Mouse (Mus musculus) embryonic fibroblast, embryonic 13.5 days (primary cell): Measurements from ENCODE around the gene Mlip. TPM values are rescaled to one million over a fixed set of nuclear protein-coding genes. Genes with fewer than 3 reads are reported as not detected.

Experiments used
- H3K27ac ChIP-seq: 2 replicates; pipeline ENCODE4 v1.5.1; 2012; ENCODE audit warnings: low read length, control low read depth, inconsistent platforms; ENCODE audit not compliant: insufficient read depth
- H3K4me1 ChIP-seq: 2 replicates; pipeline ENCODE4 v1.6.1; 2011; ENCODE audit warnings: low read length; ENCODE audit not compliant: control insufficient read depth, insufficient read depth
- H3K4me3 ChIP-seq: 2 replicates; pipeline ENCODE4 v1.5.1; 2011; ENCODE audit warnings: mild to moderate bottlenecking, control low read depth, low read length; ENCODE audit not compliant: insufficient read depth
- CTCF ChIP-seq: IDR thresholded peaks from 2 replicates; pipeline ENCODE4 v1.5.1; 2011; ENCODE audit warnings: mild to moderate bottlenecking, control low read depth, low read length, moderate library complexity, borderline replicate concordance; ENCODE audit not compliant: insufficient read depth
- POLR2A ChIP-seq: IDR thresholded peaks from 2 replicates; pipeline ENCODE4 v1.6.1; 2011; ENCODE audit warnings: low read depth, mild to moderate bottlenecking, control low read depth, low read length, moderate library complexity
- polyA plus RNA-seq: library from polyadenylated mRNA; stranded (reverse); fragments of >200 nt; gene quantifications from 2 replicates; pipeline ENCODE4 v1.2.4, GENCODE M21; 2011; ENCODE audit warnings: low read depth; ENCODE audit not compliant: missing spikeins, insufficient read length

Mlip gene
- 0.90 TPM in 1 of 2 replicates, not detected in the other for polyA plus RNA-seq

DNA sequence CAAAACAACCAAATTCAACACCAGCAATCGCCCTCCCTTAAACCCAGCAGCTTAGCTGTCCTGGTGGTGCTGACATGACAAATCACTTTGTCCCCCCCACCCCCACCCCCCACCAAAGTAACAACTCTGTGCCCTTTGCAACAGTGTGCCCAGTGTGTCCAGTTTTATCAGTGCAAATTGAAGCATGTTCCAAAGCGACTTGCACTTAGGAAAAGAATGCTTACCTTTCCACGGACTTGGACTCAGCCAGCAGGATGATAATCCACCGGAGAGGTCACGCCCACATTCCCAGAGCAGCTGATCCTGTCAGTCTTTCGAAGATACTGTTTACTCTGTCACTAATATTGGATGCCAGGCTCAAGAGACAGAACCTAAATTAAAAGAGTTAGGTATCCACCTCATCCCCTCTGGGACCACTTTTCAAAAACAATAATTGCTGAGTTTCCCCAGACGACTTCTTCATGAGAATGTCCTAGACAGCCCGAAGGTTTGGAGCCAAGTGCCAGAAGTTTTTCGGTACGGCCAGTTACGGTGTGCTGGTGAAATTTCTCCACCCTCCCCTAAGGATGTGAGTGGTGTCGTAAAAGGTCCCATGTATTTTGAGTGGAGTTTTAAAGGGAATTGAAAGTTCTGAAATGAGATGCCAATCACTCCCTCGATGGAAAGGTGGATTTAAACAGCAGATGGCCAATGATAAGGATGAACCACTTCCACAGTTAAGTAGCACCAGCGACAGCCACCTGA lies at the start of gene Mlip:
TSS of gene Mlip (minus strand) at position 538 of the 744 bp plus-strand sequence.
- TF ChIP-seq POLR2A (no peak), CTCF (no peak)

DNA sequence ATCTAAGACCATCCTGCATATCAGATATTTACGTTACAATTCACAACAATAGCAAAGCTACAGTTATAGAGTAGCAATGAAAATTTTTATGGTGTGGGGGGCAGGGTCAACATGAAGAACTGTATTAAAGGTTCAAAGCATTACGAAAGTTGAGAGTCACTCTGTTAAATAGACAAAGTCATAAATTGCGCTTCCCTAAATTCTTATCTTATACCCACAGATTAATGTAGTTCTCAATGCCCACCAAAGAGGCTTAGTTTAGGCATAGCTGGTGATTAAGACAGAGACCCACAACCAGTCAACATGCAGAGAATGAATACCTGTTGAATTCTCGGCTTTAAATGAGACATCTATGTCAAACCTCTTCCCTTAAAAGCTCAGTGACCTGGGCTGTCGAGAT lies 47.0 kb upstream of the Mlip start:
- TF ChIP-seq POLR2A (no peak), CTCF (no peak)
- Histone ChIP-seq H3K27ac (no peak overlapping the region), H3K4me1 (no peaks in the 10 kb centered on the region), H3K4me3 (no peak overlapping the region)

More for the DNA sequence above, at the start of gene Mlip:
- Histone ChIP-seq H3K27ac (no peak within 1 kb of the TSS), H3K4me3 (no peak within 1 kb of the TSS), H3K4me1 (peaks cover 2% of the 10 kb centered on the region; the same call in 1 of the 2 replicates)

DNA sequence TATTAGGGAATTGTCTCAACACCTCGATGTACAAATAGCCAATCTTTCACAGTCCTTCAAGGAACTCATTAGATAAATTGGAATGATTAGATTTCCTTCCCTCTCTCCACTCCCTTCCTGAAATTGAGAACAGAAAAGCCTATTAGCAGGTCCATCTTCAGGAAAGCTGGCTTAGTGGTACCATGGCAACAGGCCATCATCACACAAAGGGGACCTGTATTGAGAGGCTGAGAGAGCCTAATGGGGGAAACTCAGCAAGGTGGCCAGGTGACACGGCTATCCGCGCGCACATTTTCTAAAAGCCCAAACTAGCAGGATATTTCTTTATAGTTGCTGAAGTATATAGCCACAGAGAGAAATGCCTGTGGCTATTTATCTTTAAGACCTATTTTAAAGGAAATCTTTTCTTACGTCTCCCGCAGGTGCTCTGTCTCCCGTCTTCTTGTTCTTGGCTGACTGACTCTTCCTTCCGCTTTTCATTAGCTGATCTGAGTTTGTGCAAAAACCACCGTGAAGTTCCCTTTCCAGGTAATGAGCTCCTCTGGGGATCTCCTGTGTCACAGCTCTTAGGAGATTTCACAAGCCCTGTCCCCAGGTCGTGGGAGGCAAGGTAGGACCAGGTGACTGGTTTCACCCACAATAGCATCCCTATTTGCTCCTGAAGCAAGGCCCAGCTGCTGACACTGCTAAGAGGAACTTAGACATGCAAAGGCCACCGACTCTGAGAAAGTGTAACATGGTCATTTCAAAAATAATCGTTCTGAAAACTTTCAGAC lies 46.3 kb upstream of the Mlip start:
- Histone ChIP-seq H3K4me1 (no peaks in the 10 kb centered on the region), H3K27ac (no peak overlapping the region), H3K4me3 (no peak overlapping the region)
- no peak for TF ChIP-seq CTCF
- TF ChIP-seq POLR2A = no peak

DNA sequence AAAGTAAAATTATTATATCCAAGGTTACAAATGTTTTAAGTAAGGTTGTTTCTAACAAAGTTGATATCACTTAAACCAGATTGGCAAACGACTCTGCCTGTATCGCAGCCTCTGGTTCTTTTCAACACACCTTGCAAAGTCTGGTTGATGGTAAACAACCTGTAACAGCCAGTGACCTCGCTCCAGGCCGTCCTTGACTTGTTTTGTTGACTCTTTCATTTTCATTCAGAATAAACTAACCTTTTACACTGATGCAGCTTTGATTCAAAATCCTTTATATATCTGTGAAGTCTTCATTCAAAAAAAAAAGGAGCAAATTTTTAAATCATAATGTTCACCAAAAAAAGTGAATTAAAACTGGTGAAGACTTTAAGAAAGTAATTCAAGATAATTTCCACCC lies 44.3 kb upstream of the Mlip start:
- no peak overlapping the region for H3K27ac ChIP-seq

DNA sequence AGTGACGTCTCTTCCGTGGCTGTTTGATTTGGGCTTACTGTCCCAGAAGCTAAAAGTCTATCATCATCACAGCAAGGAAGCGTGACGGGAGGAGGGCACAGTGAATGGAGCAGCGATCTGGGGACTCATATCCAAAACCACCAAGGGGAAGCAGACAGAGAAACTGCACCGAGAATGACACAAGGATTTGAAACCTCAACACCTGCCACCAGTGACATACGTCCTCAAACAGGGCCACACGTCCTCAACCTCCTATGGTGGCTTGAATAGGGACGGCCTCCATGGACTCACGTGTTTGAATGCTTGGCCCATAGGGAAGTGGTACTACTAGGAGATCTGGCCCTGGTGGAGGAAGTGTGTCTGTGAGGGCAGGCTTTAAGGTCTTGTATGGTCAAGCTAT lies 38.5 kb upstream of the Mlip start:
- H3K4me1 ChIP-seq = no peaks in the 10 kb centered on the region
- no peak overlapping the region for H3K27ac ChIP-seq
- no peak overlapping the region for H3K4me3 ChIP-seq
- TF ChIP-seq POLR2A = no peak
- no peak for TF ChIP-seq CTCF

More for the DNA sequence above, 44.3 kb upstream of the Mlip start:
- no peak overlapping the region for H3K4me3 ChIP-seq
- no peak for TF ChIP-seq CTCF
- no peak for TF ChIP-seq POLR2A
- H3K4me1 ChIP-seq = no peaks in the 10 kb centered on the region

DNA sequence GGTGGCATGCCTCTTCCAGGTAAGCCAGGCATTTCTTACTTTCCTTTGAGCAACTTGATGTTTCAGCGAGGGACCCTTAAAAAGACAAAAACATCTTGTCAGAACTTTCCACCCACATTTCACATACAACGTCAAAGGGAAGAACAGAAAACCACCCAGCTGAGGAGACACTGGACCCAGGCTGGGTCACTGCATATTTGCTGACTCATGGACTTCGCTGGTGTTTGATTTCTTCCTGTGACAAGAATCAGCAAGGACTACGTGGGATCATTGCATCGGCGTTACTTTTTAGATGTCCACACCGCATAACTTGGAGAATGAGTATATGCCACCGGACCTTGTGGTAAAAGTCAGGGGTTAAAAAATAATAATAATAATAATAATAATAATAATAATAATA lies 36.2 kb upstream of the Mlip start:
- TF ChIP-seq POLR2A (no peak), CTCF (no peak)
- no peak overlapping the region for H3K4me3 ChIP-seq

DNA sequence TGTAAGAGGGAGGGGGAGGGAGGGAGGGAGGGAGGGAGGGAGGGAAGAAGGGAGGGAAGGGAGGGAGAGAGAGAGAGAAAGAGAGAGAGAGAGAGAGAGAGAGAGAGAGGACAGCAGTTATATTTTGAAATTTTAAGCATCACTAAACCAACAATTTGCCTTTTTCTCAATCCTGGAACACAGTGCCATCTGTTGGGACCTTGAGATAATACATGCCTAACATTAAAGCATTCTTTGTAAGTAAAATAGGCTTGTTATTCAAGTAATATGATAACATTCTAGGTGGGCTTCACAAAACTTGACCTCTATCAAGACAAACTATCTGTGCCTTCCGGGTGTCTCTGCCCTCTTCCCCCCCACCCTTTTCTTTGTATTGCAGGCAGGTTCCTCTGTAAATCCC lies 34.0 kb upstream of the Mlip start:
- Histone ChIP-seq H3K4me3 (no peak overlapping the region), H3K4me1 (no peaks in the 10 kb centered on the region), H3K27ac (no peak overlapping the region)
- no peak for TF ChIP-seq CTCF
- TF ChIP-seq POLR2A = no peak

More for the DNA sequence above, 36.2 kb upstream of the Mlip start:
- no peaks in the 10 kb centered on the region for H3K4me1 ChIP-seq
- H3K27ac ChIP-seq = no peak overlapping the region

DNA sequence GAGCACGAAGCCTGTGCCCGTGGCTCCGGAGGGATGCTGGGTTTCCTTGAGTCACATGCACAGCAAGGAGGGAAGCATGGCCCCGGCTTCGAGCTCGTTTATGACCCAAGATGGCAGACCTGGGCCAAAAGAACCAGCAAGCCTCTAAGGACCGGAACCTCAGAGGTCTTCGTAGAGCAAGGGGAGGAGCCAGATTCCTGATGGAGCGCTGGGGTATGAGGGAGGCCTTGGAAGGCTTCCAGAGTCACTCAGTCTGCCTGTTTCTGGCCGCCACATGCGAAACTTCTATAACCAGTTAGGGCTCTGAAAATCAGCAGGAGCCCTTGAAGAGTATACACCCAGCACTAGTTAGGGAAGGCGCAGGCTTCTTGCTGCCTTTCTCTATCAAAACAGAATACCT lies 32.8 kb upstream of the Mlip start:
- H3K4me3 ChIP-seq = no peak overlapping the region

DNA sequence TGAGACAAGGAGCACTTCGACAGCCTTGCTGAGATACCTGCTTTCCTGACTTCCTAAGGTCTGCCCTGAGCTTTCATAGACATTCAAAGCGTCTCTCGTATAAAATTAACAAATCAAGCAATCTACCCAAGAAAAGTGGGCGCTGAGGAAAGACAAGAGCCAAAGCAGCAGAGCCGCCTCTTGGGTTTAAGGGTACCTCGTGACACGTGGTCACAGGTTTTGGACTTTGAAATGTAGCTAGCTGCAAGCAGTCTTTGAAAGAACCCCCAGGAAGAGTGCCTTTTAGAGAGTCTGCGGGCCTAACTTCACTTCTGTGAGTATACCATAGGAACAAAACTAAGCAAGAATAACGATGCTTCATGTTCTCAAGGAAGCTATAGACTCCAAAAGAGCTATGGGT lies 31.9 kb upstream of the Mlip start:
- no peak overlapping the region for H3K27ac ChIP-seq

More for the DNA sequence above, 32.8 kb upstream of the Mlip start:
- no peaks in the 10 kb centered on the region for H3K4me1 ChIP-seq
- H3K27ac ChIP-seq = no peak overlapping the region
- TF ChIP-seq CTCF = no peak
- no peak for TF ChIP-seq POLR2A

DNA sequence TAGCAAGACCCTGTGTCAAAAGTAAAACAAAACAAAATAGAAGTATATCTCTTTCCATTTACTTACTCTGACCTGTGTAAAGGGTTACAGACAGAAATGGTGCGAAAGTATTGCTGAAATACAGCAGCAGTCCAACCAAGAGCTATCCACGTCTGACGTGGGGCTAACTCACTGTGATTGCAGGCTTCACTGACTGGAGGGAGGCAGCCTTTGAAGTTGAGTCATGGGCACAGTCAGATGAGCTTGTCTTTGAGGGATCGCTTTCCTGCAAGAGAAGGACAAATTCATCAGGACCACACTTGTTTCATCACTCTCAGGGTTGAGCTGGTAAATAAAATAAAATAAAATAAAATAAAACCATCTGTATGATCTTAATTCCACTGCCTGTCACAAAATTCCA lies 31.2 kb upstream of the Mlip start:
- Histone ChIP-seq H3K4me3 (no peak overlapping the region), H3K27ac (no peak overlapping the region), H3K4me1 (no peaks in the 10 kb centered on the region)
- TF ChIP-seq POLR2A = no peak
- no peak for TF ChIP-seq CTCF

More for the DNA sequence above, 31.9 kb upstream of the Mlip start:
- no peak for TF ChIP-seq CTCF
- TF ChIP-seq POLR2A = no peak
- no peaks in the 10 kb centered on the region for H3K4me1 ChIP-seq
- no peak overlapping the region for H3K4me3 ChIP-seq
